Mouse (Mus musculus): ENCODE measurements around the gene Bri3. TPM values are rescaled to one million over a fixed set of nuclear protein-coding genes. Genes with fewer than 3 reads are reported as not detected.

The Bri3 gene
- polyA plus RNA-seq, 1 experiment: 76.9 TPM

DNA sequence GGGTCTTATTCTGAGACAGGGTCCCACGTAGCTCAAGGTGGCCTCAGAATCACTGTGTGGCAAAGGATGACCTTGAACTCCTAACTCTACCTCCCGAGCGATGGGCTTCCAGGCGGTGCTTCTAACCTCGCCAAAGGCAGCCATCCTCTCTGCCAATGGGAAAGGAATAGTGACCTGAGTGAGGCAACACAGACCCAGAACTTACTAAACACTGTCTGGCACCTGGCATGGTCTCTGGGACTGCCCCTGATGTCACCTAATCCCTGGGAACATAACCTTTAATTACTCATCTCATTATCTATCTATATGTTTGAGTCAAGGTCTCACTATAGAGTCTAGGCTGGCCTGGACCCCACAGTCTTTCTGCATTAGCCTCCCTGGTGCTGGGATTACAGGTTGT is 24.3 kb upstream of the Bri3 start:
- Histone ChIP-seq H3K27ac (ENCODE audit: control insufficient read depth, insufficient read depth, low read length) (no peak overlapping the region), H3K4me1 (replicated peaks; ENCODE audit: control insufficient read depth, insufficient read depth, low read length) (peaks cover 47% of the 10 kb centered on the region), H3K36me3 (ENCODE audit: control insufficient read depth, insufficient read depth, low read length) (peaks cover 4% of the 10 kb centered on the region), H3K27me3 (ENCODE audit: control insufficient read depth, insufficient read depth, low read length) (no peaks in the 10 kb centered on the region), H3K4me3 (ENCODE audit: control insufficient read depth, insufficient read depth, low read length) (no peak overlapping the region)
- DNase-seq: no peak
- 95% methylated on average over 5 of the region's 5 CpGs for WGBS
- TF ChIP-seq POLR2A (IDR thresholded peaks at IDR 0.05; ENCODE audit: control insufficient read depth, extremely low read depth, insufficient read depth, low read length, poor library complexity) (no peak), CTCF (IDR thresholded peaks at IDR 0.05; ENCODE audit: borderline replicate concordance, control insufficient read depth, extremely low read depth, insufficient read depth, low read length, poor library complexity) (no peak)

DNA sequence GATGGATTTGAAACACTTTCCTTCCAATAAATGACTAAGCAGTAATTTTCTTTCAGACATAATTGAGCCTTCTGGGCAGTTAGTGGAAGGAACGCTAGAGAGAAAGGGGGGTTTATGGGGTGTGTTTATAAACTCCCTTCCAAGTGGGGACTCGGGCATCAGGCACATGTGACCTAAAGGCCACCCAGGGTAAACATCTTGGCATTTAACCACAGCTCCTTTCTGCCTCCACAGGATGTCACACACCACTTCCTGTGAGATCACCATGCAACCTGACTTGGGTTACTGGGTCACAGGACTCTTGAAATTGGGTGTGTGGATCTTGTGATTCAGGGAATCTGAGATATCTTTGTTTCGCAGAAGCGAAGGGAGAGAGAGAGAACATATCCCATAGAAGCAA is 22.9 kb upstream of the Bri3 start:
- peaks cover 39% of the 10 kb centered on the region for H3K4me1 ChIP-seq (replicated peaks; ENCODE audit: control insufficient read depth, insufficient read depth, low read length)

DNA sequence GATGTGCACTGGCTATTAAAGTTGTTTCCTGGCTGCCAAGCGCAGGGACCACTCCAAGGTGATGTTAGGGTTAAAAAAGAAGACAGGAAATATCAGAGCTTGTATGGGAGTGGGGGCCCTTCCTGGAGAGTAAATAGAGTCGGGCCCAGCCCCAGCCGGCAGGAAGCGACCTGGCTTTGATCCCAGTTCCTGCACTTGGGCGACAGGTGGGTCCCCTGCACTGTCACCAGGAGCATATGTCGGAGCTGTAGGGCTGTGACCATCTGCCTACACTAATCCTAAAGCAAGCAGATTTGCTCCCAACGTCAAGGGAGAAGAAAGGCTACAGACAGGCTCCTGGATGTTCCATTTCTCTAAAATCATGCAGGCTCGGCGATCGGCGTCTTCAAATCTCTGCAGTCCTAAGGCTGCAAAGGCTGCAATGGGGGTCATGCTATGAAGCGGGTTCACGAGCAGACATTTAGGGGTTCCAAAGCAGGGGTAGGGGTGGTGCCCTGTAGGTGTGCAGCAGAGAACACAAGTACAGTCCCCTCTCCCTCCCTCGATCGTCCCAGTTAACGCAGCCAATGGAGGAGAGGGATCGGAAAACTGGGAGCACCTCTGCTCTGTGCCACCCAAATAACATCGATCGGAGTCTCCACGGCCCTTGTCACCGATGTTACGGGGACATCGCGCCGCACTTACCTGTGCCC is 21.3 kb upstream of the Bri3 start:
- H3K27ac ChIP-seq (ENCODE audit: control insufficient read depth, insufficient read depth, low read length): peak overlapping the region; percentile 95
- peak; percentile 68 for DNase-seq
- WGBS: under 1% methylated on average over 25 of the region's 25 CpGs
- H3K27me3 ChIP-seq (ENCODE audit: control insufficient read depth, insufficient read depth, low read length): no peaks in the 10 kb centered on the region
- H3K4me3 ChIP-seq (ENCODE audit: control insufficient read depth, insufficient read depth, low read length): peak overlapping the region; percentile 80
- TF ChIP-seq POLR2A (IDR thresholded peaks at IDR 0.05; ENCODE audit: control insufficient read depth, extremely low read depth, insufficient read depth, low read length, poor library complexity) (no peak), CTCF (IDR thresholded peaks at IDR 0.05; ENCODE audit: borderline replicate concordance, control insufficient read depth, extremely low read depth, insufficient read depth, low read length, poor library complexity) (no peak)
- H3K4me1 ChIP-seq (replicated peaks; ENCODE audit: control insufficient read depth, insufficient read depth, low read length): peaks cover 30% of the 10 kb centered on the region
- H3K36me3 ChIP-seq (ENCODE audit: control insufficient read depth, insufficient read depth, low read length): no peaks in the 10 kb centered on the region

More for the DNA sequence above, 22.9 kb upstream of the Bri3 start:
- DNase-seq: peak; percentile 69
- 7% methylated on average over 4 of the region's 4 CpGs for WGBS
- Histone ChIP-seq H3K27me3 (ENCODE audit: control insufficient read depth, insufficient read depth, low read length) (no peaks in the 10 kb centered on the region), H3K27ac (ENCODE audit: control insufficient read depth, insufficient read depth, low read length) (peak overlapping the region; percentile 95), H3K4me3 (ENCODE audit: control insufficient read depth, insufficient read depth, low read length) (no peak overlapping the region), H3K36me3 (ENCODE audit: control insufficient read depth, insufficient read depth, low read length) (peaks cover 3% of the 10 kb centered on the region)
- TF ChIP-seq CTCF (IDR thresholded peaks at IDR 0.05; ENCODE audit: borderline replicate concordance, control insufficient read depth, extremely low read depth, insufficient read depth, low read length, poor library complexity): no peak
- TF ChIP-seq POLR2A (IDR thresholded peaks at IDR 0.05; ENCODE audit: control insufficient read depth, extremely low read depth, insufficient read depth, low read length, poor library complexity): no peak

DNA sequence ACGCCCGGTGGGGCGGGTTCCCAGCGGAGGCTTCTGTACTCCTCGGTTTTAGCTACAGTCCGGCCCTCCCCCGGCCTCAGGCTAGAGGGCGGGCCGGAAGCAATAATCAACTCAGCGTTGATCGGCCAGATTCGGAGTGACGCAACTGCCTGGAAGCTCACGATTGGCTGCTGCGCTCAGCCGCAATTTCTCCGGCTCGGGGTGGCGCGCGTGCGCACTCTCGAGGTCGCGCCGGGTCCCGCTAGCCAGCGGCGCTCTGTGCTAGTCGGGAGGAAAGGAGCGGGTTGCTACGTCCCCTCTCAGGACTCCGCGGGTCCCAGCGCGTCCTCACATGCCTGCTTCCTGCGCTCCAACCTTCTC is 20.8 kb upstream of the Bri3 start, which contains the start of gene Tecpr1:
TSS of gene Tecpr1 (minus strand) at position 113 of the 360 bp plus-strand sequence.
- no peaks in the 10 kb centered on the region for H3K27me3 ChIP-seq (ENCODE audit: control insufficient read depth, insufficient read depth, low read length)
- peaks cover 30% of the 10 kb centered on the region for H3K4me1 ChIP-seq (replicated peaks; ENCODE audit: control insufficient read depth, insufficient read depth, low read length)
- H3K27ac ChIP-seq (ENCODE audit: control insufficient read depth, insufficient read depth, low read length): peak within 1 kb of the TSS; percentile 95
- under 1% methylated on average over 36 of the region's 37 CpGs for WGBS
- H3K36me3 ChIP-seq (ENCODE audit: control insufficient read depth, insufficient read depth, low read length): no peaks in the 10 kb centered on the region
- DNase-seq: peak; percentile 94
- TF ChIP-seq CTCF (IDR thresholded peaks at IDR 0.05; ENCODE audit: borderline replicate concordance, control insufficient read depth, extremely low read depth, insufficient read depth, low read length, poor library complexity): no peak; the same call in 1 of the 2 replicates
- TF ChIP-seq POLR2A (IDR thresholded peaks at IDR 0.05; ENCODE audit: control insufficient read depth, extremely low read depth, insufficient read depth, low read length, poor library complexity): peak; percentile 84
- H3K4me3 ChIP-seq (ENCODE audit: control insufficient read depth, insufficient read depth, low read length): peak within 1 kb of the TSS; percentile 80

DNA sequence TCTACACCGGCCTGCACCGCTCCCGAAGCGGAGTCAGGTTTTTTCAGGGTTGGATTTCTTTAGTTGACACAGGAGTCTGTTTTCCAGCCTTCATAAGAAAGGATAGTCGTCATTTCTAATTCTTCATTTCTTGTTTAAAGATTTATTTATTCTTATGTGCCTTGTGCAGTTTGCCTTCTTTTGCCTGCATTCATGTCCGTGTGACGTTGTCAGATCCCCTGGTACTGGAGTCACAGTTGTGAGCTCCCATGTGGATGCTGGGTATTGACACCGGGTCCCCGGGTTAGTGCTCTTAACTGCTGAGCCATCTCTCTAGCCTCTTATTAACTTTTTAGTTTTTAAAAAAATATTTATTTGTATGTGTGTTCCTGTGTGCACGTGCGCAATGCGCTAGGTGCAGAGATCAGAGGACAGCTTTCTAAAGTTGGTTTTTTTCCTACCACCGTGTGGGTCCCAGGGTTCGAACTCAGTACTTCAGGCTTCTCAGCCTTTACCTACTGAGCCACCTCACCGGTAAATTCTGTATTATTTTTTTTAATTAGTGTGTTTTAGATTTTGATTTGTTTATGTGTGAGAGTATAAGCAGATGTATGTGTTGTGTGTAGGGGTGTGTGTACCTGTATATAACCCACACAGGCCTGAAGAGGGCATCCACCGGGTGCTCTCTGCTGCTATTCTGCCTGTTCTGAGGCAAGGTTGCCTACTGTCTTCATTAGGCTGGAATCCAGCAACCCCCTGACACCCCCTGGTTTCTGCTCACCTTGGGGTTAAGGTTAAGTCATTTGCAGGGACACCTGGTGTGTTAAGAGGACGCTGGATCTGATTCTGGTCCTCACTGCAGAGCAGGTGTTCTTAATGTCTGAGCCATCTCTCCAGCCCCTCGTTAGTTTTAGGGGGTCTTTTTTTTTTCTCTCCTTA is 20.1 kb upstream of the Bri3 start:
- TF ChIP-seq POLR2A (IDR thresholded peaks at IDR 0.05; ENCODE audit: control insufficient read depth, extremely low read depth, insufficient read depth, low read length, poor library complexity) (no peak), CTCF (IDR thresholded peaks at IDR 0.05; ENCODE audit: borderline replicate concordance, control insufficient read depth, extremely low read depth, insufficient read depth, low read length, poor library complexity) (no peak)
- H3K36me3 ChIP-seq (ENCODE audit: control insufficient read depth, insufficient read depth, low read length): no peaks in the 10 kb centered on the region
- no peak for DNase-seq
- 30% methylated on average over 18 of the region's 18 CpGs for WGBS
- H3K4me3 ChIP-seq (ENCODE audit: control insufficient read depth, insufficient read depth, low read length): peak overlapping the region; percentile 67
- peaks cover 27% of the 10 kb centered on the region for H3K4me1 ChIP-seq (replicated peaks; ENCODE audit: control insufficient read depth, insufficient read depth, low read length)
- no peaks in the 10 kb centered on the region for H3K27me3 ChIP-seq (ENCODE audit: control insufficient read depth, insufficient read depth, low read length)
- H3K27ac ChIP-seq (ENCODE audit: control insufficient read depth, insufficient read depth, low read length): peak overlapping the region; percentile 15; the same call in 1 of the 2 replicates

DNA sequence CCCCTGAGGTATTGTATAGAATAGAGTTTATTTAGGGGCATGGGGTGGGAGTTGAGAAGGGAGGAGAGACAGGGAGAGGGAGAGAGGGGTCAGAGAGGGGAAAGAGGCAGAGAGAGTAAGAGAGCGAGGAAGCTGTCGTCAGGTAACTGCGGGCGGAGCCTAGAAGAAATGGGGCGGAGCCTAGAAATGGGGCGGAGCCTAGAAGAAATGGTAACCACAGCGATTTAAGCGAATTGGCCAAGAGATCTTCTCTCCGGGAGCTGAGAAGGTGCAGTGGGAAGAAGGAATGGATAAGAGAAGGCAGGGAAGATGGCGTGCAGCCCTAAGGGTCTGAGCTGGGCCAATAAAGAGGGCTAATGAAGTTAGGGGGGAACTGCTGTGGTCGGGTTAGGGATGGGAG is 18.0 kb upstream of the Bri3 start:
- Histone ChIP-seq H3K4me1 (replicated peaks; ENCODE audit: control insufficient read depth, insufficient read depth, low read length) (peaks cover 11% of the 10 kb centered on the region), H3K27me3 (ENCODE audit: control insufficient read depth, insufficient read depth, low read length) (no peaks in the 10 kb centered on the region), H3K36me3 (ENCODE audit: control insufficient read depth, insufficient read depth, low read length) (no peaks in the 10 kb centered on the region), H3K4me3 (ENCODE audit: control insufficient read depth, insufficient read depth, low read length) (no peak overlapping the region), H3K27ac (ENCODE audit: control insufficient read depth, insufficient read depth, low read length) (no peak overlapping the region)
- DNase-seq: no peak
- 70% methylated on average over 11 of the region's 11 CpGs for WGBS
- TF ChIP-seq POLR2A (IDR thresholded peaks at IDR 0.05; ENCODE audit: control insufficient read depth, extremely low read depth, insufficient read depth, low read length, poor library complexity) (no peak), CTCF (IDR thresholded peaks at IDR 0.05; ENCODE audit: borderline replicate concordance, control insufficient read depth, extremely low read depth, insufficient read depth, low read length, poor library complexity) (no peak)

Measured in thymus, adult 2 months (tissue).